Mouse (Mus musculus) B cell, adult 62 days (primary cell): ENCODE data around the gene Lss. TPM values are rescaled to one million over a fixed set of nuclear protein-coding genes. Genes with fewer than 3 reads are reported as not detected.

Experiments
- total RNA-seq: library from RNA; stranded (reverse); gene quantifications from 4 replicates; pipeline ENCODE4 v1.2.4, GENCODE M21; 2023

Gene Lss
- total RNA-seq: 11.9 to 28.3 TPM (median 18.9 TPM) in 4 replicates

DNA sequence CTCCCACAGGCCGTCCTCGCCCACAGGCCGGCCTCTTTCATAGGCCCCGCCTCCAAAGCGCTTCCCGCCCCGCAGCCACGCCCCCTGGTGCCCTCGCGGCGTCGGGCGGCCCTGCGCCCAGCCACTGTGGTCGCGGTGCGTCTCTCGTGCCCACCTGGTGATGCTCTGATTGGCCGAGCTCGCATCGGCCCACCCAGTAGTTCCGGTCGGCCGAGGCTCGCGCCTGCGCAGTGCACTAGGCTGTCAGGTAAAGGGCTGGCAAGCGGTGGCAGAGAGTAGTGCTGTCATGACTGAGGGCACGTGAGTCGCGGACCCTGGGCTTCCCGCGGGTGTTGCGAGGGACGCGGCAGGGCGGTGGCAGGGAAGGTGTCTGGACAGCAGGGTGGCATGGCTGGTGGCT lies at the start of gene Lss:
TSS of gene Lss (plus strand) at position 214 of the 400 bp plus-strand sequence.

DNA sequence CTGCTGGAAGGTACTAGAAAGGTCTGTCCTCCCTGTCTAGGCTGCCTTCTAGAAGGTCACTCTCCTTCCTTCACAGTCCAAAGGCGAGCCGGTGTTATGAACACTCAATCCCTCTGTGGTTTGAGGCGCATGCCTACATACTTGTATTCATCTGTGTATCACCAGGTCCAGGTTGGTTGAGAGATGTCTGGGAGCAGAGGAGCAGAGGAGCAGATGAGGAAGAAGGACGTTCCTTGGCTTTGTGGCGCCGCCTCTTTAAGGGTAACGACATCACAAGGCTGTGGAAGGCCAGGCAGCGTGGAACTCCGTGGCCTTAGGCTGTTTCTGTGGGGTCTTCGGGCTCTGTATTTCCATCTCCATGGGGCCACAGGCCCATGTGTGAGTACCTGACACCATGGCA lies 30.6 kb downstream of the Lss start, which contains the start of gene Spatc1l:
TSS of gene Spatc1l (plus strand) at position 301 of the 400 bp plus-strand sequence.

DNA sequence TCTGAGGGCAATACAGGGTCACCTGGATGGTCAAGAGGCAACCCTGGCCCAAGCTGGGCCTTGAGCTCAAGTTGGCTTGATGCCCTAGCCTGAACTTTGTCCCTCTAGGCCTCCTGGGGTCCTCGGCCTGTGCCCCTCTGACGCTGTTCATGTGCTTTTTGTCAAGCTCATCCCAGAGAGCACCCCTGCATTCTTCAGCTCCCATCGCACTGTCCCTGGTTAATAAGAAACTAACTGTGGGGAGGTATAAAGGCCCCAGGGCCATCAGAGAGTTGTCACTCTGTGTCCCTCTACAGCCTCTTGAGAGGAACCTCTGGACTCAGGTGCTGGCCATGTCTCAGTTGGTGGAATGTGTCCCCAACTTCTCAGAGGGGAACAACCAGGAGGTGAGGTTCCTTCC lies 44.0 kb downstream of the Lss start, which contains the start of gene Ftcd:
TSS of gene Ftcd (plus strand) at position 275 of the 400 bp plus-strand sequence.

Other genes starting within 250 kb of the Lss start
- gene Dip2a, start 186.3 kb upstream of the Lss start, total RNA-seq: 5.8 to 8.5 TPM (median 6.7 TPM) in 4 replicates
- gene AC141477.1, start 91.1 kb upstream of the Lss start, total RNA-seq: 5.2 to 28.2 TPM (median 11.7 TPM) in 4 replicates
- 57.8 to 72.5 TPM (median 63.6 TPM) in 4 replicates for gene Pcnt, start 88.8 kb upstream of the Lss start, total RNA-seq
- not detected in 4 replicates for gene 2610028H24Rik, start 82.5 kb upstream of the Lss start, total RNA-seq
- gene Mcm3ap, start 62.7 kb upstream of the Lss start, total RNA-seq: 66.9 to 82.3 TPM (median 73.1 TPM) in 4 replicates
- gene Ybey, start 62.5 kb upstream of the Lss start, total RNA-seq: 1.2 to 2.1 TPM (median 1.6 TPM) in 4 replicates
- gene Spatc1l, start 30.7 kb downstream of the Lss start, total RNA-seq: not detected in 4 replicates
- not detected in 4 replicates for gene Ftcd, start 44.1 kb downstream of the Lss start, total RNA-seq
- gene Col6a2, start 92.0 kb downstream of the Lss start, total RNA-seq: not detected in 4 replicates
- 0.17 to 0.21 TPM in 2 of 4 replicates, not detected in the others for gene Col6a1, start 194.6 kb downstream of the Lss start, total RNA-seq